Mouse (Mus musculus) heart, postnatal 10 days (tissue): ENCODE results near the gene Fat1. TPM values are rescaled to one million over a fixed set of nuclear protein-coding genes. Genes with fewer than 3 reads are reported as not detected.
"Not testable (repeated sequence)": the region's sequence is repeated elsewhere in the genome, so short reads cannot be mapped to it uniquely, and the experiment has no call there.

Experiments used
- DNase-seq, 2 experiments: peaks; one replicate each; pipeline ENCODE4 v3.0.0; 2021
- intact Hi-C: fragments of 180-260 bp; cut with DNase I; formaldehyde crosslinking; loops from one replicate; pipeline ENCODE4 v1.15.1; 2025
- total RNA-seq, 2 experiments: library from RNA; stranded (reverse); gene quantifications; 2 replicates each; pipeline ENCODE4 v1.2.3; 2021

Gene Fat1
- total RNA-seq, 2 experiments from 2014 or later = 35.8 to 44.0 TPM

GRCm38 (mm10) chr8:45056810-45057209 is 121.6 kb downstream of the Fat1 start:
- DNase-seq = no peak
- intact Hi-C loops = no loop called here

- intact Hi-C loops = no loop called here
- no peak for DNase-seq
Measured at GRCm38 (mm10) chr8:45060083-45060482, 124.8 kb downstream of the Fat1 start.

- intact Hi-C loops = no loop called here
- DNase-seq = no peak
Measured at GRCm38 (mm10) chr8:45062311-45062710, 127.1 kb downstream of the Fat1 start.

- intact Hi-C loops = no loop called here
- no peak for DNase-seq
Measured at GRCm38 (mm10) chr8:45062982-45063924, 128.0 kb downstream of the Fat1 start.

- DNase-seq = no peak
- intact Hi-C loops = no loop called here
Measured at GRCm38 (mm10) chr8:45064197-45064869, 129.1 kb downstream of the Fat1 start.

GRCm38 (mm10) chr8:45065391-45065790 is 130.1 kb downstream of the Fat1 start:
- DNase-seq, intact Hi-C loops: not testable (repeated sequence)

- intact Hi-C loops = loop anchor here (1.0 kb wide), 1 partner anchor 167 kb away; no protein-coding TSS in a partner anchor
- peak; percentile 86 to 95 for DNase-seq
Measured at GRCm38 (mm10) chr8:45068759-45069386, 133.6 kb downstream of the Fat1 start, which contains the start of gene Mtnr1a. TSS of gene Mtnr1a (plus strand) at chr8:45069137.

- intact Hi-C loops = no loop called here
- DNase-seq = no peak
Measured at GRCm38 (mm10) chr8:45070949-45071348, 135.7 kb downstream of the Fat1 start.

- intact Hi-C loops = no loop called here
- DNase-seq = no peak
Measured at GRCm38 (mm10) chr8:45080850-45081249, 145.6 kb downstream of the Fat1 start.

GRCm38 (mm10) chr8:45093599-45093998 is 158.4 kb downstream of the Fat1 start:
- intact Hi-C loops = no loop called here
- DNase-seq = no peak

Other genes with a start within 250 kb of the Fat1 start
- not detected for gene Mtnr1a, start 133.7 kb downstream of the Fat1 start, total RNA-seq